Mouse (Mus musculus): ENCODE measurements at regions not wholly inside any gene's neighbourhood (a gene's known extent, or its start where the extent isn't known, plus 50 kb on each side); places are given as distances from the start of the nearest gene placed in this dataset.
A peak's percentile ranks its signal among the peaks of the same experiment; 100 is the strongest.

DNA sequence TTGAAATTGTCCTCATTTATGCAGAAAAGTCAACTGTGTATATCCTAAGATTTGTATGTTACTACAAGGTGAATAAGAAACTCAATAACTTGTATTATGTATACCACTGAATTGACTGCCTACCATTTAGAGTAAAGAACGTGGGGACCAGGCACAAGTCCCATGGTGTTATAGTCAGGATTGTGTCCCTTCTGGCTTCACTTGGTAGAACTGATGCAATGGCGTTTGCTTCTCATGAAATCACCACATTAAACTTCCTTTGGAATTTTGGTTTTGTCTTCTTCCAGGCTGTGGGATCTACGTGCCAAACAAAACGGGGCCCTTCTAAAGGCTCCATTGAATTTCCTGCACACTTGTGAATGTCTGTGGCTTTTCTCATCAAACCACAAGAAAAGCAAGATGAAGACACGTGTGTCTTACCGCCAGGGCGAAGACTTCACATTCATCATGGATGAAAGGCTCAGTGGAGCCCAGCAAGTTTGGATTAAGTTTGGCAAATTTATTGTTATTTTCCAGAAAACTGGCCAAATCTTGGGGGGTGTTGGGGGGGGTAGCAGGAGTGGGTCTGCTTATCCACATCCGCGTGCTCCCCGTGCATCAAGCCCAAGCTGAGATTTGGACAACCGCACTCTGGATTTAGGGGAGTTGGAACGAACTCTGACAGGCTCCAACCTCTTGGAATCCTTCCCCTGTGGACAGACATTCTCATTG lies 353.3 kb downstream of the Ankrd50 start:
- DNase-seq (ENCODE audit: extremely low spot score) = no peak

DNA sequence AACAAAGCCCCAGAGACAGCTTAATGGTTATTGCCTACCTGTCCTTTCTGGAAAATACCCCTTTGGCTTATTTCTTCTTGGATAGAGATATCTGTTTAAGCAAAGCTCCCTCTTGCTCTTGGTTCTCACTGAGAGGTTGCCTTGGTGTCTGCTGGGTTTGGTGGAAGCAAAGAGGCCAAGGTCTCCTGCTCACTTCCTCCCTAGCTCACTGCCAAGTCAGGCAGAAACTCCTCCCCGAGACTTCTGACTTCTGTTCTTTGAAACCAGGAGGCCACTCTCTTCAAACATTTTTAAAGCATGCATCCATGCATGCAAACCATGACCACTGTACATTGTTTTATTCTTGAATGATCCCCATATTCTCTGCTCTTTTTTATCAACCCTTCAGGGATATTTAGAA lies 354.6 kb downstream of the Ankrd50 start:
- no peak for DNase-seq (ENCODE audit: extremely low spot score)

DNA sequence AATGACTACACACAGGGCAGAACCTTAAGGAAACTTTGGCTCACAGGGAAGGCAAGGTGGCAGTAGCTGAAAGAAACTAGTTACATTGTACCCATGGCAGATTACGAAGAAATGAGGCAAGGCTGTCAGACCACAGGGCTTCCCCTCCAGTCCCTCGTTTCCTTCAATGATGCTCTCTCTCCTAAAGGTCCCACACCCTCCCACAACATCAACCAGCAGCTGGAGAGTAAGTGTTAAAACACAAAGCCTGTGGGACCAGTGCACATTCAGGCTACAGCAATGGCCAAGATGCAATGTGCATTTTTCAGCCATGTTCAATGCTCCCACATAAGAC lies 355.5 kb downstream of the Ankrd50 start:
- no peak for DNase-seq (ENCODE audit: extremely low spot score)

DNA sequence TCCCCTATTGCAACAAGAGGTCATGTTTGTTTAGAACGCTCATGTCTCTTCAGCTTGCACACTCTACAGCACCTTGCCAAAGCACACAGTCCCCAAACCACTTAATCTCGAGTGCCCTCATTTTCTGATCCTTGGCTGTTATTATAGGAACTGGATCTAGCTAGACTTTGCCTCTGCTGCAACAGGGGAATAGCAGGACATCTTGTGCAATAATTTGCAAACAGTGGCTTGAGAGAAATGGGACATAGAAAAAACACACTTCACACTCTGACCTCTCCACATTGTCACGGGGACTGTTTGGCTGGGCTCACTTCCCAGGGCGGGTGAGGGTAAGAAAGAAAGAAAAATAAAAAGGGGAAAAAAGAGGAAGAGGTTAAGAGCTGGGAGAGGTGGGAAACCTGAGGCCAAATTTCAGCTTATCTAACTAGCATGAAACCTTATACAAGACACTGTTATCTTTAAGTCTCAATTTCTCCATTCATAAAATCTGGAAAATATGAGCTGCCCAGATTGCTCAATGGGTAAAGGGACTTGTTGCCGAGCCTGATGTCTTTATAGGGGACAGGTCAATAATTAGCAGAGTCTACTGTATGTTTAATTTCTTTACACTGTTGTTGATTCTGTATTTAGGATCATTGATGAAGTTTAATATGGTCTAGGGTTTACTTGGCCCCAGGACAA lies 356.0 kb downstream of the Ankrd50 start:
- DNase-seq (ENCODE audit: extremely low spot score) = no peak

DNA sequence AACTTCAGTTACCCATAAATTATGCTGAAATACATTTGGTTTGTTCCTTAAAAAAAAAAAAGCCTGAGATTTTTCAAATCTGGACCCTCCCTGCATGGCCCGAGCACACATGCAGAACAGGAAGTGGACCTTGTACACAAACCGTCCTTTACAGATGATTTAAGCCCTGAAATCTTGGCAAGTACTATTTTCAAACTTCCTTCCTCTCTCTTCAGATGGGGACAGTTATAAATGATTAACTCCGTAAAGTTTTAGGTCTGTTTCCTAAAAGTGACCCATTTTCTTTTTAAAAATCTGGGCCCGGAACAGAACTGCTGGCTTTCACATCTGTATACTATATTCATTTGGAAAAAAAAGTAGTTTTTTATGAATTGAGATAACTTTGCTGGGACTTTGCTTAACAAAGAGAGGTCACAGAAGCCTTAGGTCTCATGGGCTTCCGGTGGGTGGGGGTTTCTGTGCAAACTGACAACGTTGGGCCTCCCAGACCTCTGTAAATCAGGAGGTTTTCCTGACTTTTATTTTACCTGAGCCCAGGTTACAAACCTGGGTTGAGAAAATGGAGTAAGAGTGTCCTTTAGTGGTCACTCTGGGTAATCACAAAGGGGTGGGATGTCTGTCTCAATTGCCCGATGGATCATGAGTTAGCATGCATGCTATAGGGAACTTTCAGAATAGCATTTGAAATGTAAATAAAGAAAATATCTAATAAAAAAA lies 368.4 kb downstream of the Ankrd50 start:
- no peak for DNase-seq (ENCODE audit: extremely low spot score)

- DNase-seq (ENCODE audit: extremely low spot score) = no peak
These were observed 372.1 kb downstream of the Ankrd50 start for GRCm38 (mm10) chr3:38112568-38112967.

DNA sequence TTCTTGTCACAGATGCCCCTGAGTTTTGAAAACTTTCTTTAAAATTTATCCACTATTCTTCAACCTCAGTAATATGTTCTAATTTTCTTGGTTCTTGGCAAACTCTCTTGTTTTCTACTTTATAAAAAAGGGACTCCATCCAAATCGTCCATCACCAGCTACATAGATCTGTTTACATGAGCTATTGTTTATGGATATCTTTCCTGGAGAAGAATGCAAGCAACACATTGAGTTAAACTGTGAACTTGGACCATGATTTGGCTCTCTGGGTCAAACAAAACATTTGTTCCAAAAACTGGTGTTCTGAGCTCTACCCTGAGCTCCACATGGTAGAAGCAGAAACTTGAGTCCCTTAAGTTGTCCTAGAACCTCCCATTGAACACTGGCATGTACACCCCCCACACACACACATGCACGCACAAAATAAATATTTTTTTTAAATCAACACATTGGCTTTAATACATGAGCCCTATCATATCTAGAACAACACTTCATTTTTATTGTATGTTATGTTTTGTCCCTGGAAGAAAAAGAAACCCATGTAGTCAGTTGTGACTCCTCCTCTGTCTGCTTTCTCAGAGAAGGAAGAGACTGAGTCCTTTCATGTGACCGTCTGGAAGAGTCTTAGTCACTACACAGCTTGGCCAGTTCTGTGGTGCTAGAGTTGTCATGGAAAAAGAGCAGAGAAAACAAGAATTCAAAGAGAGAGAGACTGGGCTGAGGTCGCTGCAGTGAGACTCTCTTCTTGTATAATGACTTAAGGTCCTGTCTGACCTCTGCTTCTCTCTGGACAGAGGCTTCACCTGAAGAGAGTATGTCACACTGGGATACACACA lies 379.4 kb downstream of the Ankrd50 start:
- DNase-seq (ENCODE audit: extremely low spot score) = no peak

DNA sequence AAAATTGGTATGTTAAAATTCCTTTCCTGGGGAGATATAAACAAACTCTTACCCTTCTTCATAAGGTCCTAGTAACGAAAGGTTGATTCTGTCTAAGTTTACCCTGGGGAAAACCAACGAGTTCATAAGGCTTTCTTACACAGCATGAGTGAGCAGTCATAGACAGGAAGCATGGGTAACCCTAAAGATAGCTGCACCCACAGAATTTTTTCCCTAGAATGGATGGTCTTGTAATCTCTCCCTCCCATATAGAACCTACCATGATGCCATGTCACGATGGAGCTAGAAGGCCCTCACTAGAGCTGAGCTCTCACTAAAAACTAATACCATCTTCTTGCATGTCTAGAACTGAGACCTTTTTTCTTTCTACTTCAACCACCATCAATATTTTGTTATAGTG lies 380.1 kb upstream of the Gm5148 start:
- no peak for DNase-seq (ENCODE audit: extremely low spot score)

DNA sequence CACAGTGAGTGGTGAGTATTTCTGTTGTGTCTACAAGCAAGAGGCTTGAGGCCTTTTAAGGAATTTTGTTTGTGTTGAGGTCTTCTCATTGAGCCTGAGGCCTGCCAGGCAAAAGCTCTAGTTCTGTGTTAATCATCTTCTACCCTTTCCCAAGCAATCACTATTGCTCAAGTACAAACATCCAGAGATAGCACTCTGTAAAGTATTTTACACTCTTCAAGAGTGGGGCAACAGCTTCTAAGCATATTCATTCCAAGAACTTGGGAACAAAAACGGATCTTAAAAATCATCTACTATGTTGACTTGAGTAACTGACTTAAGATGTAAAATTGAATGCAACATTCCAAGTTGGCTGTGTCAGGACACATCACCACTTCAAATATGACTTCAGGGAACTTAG lies 378.7 kb upstream of the Gm5148 start:
- no peak for DNase-seq (ENCODE audit: extremely low spot score)

DNA sequence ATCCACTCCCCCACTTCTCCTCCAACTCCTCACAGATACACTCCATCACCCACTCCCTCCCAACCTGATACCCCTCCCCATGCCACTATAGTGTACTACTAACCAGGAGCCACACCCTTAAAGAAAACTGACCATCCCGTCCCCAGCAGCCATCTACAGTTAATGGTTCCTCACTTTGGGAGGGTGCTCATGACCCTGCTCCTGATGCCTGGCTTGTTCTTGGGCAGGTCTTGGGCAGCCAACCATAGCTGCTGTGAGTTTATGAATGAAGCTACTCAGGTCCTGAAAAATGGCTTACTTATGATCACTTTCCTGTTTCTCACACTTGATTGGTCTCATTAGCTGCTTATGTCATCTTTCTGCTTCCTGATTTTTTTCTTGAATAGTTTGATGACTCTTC lies 377.9 kb upstream of the Gm5148 start:
- DNase-seq (ENCODE audit: extremely low spot score) = no peak

DNA sequence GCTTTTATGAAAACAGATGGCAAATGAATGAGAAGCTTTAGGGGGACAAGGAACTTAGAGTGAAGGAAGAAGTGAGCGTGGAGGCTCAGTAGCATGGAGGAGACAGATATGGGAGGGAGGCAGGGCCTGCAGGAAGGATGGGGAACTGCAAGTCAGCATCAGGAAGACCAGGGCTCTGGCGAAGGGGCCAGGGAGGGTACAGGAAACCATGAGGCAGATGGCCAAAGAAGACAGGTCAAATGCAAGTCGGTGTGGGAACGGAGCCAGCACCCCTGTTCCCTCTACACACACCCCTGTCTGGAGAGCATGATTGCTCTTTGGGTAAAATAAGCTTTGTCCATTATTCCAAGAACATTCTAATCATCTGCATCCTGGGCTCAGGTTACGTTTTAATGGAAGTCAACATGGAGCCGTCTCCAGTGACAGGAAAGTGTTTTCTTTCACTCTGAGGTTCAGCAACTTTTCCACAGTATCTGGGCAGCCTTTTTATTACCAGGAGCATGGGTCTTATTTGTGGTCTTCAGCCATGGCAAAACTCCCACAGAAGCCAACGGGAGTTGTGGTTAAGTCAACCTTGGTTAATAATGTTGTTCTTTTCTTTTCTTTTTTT lies 370.2 kb upstream of the Gm5148 start:
- DNase-seq (ENCODE audit: extremely low spot score) = peak; percentile 3

GRCm38 (mm10) chr3:38084548-38084947 lies 360.3 kb upstream of the Gm5148 start:
- DNase-seq (ENCODE audit: extremely low spot score) = no peak

DNA sequence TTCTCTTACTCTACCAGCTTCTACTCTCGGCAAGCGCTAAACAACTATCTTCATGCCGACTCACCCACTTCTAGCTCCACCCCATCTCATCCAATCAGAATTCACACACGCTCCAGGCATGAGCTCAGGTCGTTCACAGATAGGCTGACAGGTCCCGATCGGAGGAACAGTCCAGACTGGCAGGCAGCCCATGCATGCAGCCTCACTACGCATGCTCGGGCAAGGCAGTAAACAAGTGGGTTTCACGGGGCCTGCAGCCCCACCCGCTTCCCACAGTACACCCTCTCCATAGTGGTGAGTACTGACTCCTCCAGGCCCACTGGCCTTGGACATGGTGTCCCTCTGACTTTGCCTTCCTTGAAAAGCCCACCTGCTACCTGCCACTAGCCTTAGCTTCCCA lies 358.1 kb upstream of the Gm5148 start:
- DNase-seq (ENCODE audit: extremely low spot score) = no peak

- DNase-seq (ENCODE audit: extremely low spot score) = no peak
These were observed 352.5 kb upstream of the Gm5148 start for GRCm38 (mm10) chr3:38076835-38077234.

GRCm38 (mm10) chr3:38073946-38074345 lies 349.7 kb upstream of the Gm5148 start:
- no peak for DNase-seq (ENCODE audit: extremely low spot score)

DNA sequence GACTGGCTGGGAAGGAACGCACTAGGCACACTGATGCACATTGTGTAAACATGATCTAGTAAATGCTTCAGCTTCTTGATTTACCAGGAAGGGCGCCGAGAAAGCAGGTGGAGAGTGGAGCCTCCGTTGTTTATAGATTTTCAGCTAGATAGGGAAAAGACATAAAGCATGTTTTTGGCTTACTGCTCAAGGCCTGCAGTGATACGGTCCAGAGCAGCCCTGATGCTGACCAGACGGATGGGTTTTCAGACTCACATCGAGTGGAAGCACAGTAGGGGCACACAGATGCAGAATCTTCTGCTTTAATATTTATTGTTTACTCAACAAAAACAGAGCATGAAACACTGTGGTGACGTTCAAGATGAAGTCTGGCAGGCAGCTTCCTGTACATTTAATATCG lies 331.3 kb upstream of the Gm5148 start:
- no peak for DNase-seq (ENCODE audit: extremely low spot score)

GRCm38 (mm10) chr3:38052941-38053340 lies 328.7 kb upstream of the Gm5148 start:
- DNase-seq (ENCODE audit: extremely low spot score) = no peak

DNA sequence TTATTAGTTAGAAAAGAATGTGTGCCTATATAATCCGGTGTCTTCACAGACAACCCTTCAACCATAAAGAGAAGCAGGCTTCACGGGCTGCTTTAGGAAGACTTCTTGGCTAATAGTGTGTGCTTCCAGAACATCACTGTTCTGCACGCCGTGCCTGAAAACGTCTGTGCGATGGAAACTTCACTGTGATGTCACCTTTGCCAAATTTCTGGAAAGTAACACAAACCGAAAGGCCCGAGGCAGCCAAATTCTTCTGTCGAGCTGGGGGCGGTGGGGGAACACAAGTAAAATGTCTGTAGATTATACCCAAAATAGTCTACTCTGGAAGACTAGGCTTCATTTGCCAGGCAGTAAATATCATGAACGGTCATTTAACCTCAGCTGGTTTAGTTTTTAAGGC lies 327.5 kb upstream of the Gm5148 start:
- no peak for DNase-seq (ENCODE audit: extremely low spot score)

DNA sequence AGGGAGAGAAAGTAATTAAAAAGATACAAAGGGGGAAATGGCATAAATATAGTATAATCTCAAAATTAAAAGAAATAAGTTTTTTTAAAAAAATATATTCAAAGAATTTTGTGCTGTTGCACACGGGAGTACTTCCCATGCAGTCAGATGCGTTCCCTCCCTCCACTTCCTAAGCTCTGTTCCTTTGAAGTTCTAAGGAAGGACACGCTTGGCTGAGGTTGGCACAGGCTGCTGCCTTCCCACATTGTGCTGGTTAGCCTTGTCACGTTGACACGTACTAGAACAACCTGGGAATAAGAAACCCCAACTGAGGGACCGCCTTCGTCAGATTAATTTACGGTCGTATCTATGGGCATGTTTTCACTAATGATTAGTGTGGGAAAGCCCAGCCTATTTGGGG lies 326.6 kb upstream of the Gm5148 start:
- DNase-seq (ENCODE audit: extremely low spot score) = no peak

DNA sequence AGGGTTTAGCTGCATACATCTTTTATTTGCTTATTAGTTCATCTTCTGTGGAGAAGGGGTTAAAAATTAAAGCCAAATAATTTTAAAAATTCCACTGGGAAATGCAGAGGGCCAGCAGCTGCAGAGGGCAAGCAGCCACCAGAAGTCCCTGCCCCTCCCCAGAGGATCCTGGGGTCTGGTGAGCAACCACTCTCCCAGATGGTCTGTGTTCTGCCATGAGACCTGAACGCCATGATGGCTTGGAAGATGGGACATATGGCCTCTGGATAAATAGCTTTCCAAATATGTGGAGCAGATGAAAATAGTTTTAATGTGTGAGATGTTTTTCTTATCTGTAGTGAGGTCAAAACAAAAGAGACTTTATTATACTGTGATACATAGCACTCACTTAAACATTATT lies 326.1 kb upstream of the Gm5148 start:
- DNase-seq (ENCODE audit: extremely low spot score) = no peak

GRCm38 (mm10) chr3:38049290-38049689 lies 325.0 kb upstream of the Gm5148 start:
- no peak for DNase-seq (ENCODE audit: extremely low spot score)

DNA sequence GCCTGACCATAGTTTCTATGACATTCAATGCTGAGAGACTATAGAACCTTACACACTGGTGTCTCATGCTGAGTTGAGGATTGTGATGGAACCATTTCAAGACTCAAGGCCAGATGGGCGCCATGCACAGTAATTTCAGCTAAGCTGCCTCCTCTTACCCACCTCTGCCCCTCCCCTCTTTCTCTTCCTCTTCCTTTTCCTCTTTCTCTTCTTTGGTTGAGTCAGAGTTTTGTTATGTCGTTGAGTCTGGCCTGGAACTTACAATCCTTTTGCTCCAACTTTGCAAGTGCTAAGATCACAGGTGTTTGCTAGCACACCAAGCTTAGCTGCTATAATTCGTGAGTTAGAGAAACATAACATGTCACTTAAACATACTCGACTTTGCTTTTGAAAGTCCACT lies 323.2 kb upstream of the Gm5148 start:
- DNase-seq (ENCODE audit: extremely low spot score) = no peak

All from embryo, embryonic 9.5 days (tissue).